Mouse (Mus musculus) right cerebral cortex, postnatal 25 days (tissue): ENCODE results near the gene Txlna.

Experiments
- DNase-seq: peaks from one replicate; pipeline ENCODE4 v3.0.0; 2022

Gene Txlna

DNA sequence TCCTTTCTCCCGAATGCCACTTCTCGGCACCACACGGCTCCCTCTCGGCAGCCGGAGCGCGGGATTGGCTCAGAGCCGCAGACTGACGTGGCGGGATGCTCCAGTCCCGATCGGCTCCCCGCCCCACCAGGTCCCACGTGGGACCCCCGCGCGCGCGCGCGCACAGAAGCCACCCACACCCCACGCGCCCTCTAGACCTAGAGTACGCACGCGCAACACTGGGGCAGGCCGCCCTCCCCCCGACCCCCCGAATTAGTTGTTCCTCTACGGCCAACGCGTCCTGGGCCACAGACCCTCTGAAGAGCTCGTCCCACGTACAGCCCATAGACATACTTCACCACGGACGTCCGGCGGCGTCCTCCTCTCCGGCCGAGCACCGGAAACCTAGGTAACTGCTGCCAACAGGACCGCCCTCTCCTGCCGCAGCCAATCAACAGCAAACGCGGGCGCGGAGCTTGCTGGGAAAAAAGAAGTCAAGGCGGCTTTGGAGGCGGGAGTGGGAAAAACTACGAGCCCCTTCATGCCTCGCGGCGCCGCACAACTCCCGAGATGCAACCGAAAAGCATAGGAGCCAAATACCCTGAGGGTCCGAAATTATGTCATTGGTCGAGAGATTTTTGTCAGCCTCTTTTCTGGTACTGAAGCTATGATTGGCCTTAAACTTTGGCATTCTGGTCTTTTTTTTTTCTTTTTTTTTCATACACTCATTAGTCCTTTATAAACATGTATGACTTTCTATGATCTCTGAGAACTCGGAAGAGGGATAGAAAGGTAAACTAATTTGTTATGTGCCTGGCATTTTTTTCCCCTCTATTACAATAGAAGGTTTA is at the start of gene Txlna:
Txlna (minus strand) TSS at position 428 of the 830 bp plus-strand sequence.
- peak; percentile 96 for DNase-seq

DNA sequence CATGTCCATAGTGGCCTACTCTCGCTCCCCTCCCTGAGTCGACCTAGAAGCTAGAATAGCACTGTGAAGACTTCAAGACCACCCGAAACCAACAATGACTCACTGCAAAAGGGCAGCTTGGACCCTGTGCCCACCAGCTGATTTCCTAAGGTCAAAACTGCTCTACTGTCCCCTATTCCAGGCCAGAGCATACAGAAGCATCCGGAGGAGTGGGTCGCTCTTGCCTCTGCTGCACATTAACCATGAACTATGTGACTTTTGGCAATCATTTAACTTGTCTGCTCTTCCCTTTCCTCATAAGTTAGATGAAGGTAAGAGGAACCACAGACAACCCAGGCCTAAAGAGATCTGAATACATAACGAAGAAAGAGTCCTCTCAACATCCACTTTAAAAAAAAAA is 43.7 kb upstream of the Txlna start:
- no peak for DNase-seq

DNA sequence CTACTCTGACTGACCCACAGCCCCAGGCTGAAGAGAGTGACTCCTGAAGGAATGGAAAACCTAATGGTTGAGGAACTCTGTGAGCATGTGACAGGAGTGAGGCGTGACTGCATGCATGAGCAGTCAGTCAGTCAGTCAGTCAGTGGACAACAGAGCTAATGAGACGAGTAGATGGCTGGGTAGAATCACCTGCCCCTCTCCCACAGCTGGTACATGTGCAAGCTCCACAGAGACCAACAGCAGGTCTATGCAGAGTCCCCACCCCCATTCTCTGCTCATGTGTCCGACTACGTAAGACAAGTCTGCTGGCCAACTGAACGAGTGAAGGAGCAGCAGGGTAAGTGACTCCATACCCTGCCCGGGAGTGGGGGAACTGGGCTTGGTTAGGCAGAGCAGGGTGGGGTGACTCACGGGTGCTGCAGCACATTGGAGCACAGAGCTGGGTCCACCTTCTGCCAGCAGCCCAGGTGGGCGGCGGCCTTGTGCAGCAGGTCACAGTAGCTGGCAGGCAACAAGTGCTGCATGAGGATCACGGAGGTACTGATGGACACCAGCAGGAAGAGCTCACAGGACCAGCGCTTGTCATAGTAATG is 43.1 kb upstream of the Txlna start:
- DNase-seq: no peak

DNA sequence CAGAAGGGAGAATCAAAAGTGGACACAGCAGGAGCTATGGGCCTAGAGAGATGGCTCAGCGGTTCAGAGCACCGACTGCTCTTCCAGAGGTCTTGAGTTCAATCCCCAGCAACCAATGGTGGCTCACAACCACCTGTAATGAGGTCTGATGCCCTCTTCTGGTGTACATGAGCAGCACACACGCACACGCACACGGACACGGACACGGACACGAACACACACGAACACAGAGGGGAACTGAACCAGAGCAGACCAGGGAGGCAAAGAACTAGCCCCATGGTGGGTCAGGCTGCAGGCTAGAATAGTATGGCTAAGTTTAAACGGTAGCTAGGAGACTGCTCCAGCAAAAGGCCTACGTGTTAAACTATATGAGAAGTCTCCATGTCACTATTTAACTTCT is 41.0 kb upstream of the Txlna start:
- no peak for DNase-seq

DNA sequence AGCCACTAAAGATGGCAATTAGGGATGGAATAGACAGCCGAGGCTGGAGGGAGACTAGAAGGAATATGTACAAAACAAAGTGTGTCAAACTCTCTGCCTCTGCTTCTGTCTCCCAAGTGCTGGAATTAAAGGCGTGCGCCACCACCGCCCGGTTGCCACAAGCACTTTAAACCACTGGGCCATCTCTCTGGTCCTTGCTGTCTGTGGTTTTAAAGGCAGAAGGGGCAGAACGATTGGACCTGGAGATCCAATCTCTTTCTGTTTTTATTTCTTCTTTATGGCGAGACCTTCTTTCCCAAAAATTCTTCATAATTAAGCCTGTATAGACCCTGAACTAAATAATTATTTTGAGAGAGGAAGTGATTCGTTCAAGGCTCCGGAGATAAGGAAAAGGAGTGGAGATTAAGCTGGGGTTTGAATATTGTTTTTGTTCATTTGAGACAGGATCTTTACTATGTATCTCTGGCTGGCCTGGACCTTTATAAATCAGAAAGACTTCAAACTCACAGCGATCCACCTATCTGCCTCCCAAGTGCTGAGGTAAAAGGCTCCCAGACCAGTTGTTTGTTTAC is 32.1 kb upstream of the Txlna start:
- no peak for DNase-seq

DNA sequence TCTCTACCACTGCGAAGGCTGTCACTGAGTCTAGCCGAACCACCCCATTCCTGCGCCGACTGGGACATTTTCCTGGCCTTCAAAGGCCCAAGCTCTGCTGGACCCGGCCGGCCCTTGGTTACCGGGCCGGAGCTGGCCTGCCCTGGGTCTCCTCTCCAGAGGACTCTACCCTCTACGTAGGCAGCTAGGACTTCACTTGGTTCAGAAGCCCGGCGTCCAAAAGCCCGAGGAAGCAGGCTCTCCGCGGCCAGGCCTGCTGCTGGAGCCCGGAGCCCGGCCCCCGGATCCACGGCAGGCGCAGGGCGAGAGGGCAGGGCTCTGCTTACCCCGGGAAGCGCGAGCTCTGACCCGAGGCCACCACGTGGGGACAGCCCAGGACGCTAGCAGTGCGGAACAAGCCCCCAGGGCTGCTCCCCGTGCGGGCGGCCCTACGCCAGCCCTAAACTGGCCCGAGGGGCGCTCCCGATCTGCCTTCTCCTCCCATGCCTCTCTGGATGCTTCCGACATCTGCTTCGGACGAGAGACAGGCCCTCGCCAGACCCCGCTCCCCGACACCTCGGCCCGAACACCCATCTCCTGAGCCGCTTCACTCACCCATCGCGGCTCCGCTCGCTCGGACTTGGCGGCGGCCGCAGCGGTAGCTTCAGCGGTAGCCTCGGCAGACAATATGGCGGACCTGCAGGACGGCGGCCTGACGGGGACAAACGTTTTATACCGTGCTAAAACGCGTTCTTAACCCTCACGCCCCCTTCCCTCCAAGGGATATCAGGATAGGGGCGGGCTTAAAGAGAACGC is 31.4 kb upstream of the Txlna start, which contains the start of gene Kpna6:
Kpna6 (minus strand) TSS at position 685 of the 795 bp plus-strand sequence.
- peak; percentile 92 for DNase-seq

DNA sequence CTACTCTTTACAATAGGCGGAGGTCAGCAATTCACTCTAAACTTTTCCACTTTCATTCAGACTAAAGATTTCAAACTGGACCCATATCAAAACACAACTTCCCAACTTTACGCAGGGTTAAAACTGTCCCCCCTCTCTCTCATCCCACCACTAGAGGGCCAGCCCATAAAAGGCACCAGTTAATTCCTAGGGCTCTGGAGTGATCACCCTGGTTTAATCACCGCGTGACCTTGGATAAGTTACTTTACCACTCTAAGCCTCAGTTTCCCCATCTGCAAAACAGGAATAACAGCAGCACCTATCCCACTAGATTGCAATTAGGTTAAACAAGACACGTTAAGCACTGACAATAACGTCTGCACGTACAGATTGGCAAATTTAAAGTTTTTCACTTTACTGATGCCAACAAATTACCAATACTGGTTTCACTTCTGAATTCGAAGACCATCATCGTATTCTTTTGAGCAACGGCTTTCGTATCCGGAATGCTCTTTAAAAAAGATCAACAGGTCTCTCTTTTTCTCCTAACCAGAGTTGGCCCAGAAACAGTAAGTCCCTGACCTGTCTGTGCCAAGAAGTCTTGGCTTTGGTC is 30.7 kb upstream of the Txlna start:
- no peak for DNase-seq

DNA sequence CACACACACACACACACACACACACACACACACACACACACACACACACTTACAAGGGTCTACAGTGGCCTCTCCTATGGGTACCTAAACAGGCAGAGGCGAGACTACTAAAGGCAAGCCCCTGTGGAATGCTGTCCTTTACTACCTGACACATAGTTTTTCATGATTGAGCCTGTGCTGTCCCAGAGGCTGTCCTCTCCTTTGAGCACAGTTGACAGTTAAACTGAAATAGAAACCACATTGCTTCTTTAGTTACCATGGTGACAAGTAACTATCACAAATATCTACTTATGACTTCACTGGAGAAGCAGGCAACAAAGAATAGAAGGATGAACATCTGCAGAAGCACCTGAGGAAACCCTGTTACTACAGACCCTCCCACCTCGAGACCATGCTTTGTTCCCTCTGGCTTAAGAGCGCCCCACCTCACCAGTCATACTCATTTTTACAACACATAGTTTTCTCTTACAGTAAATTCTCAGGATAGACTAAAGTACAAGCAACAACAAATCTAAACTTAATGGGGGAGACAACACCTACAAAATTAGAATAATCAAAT is 21.5 kb upstream of the Txlna start:
- DNase-seq: no peak

DNA sequence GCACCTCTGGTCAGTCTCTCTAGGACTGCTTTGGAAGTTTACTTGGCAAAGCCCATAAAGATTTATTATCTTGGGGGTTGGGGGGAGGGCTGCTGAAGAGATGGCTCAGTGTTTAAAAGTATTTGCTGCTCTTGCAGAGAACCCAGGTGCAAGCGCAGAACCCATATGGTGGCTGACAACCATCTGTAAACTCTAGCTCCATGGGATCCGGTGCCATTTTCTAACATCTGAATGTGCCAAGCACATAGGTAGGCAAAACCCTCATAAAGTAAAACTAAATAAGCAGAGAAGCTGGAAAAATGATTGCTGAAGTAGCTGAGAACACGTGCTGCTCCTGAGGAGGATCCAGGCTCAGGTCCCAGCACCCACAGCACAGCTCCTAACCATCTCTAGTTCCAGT is 20.7 kb upstream of the Txlna start:
- peak; percentile 24 for DNase-seq

DNA sequence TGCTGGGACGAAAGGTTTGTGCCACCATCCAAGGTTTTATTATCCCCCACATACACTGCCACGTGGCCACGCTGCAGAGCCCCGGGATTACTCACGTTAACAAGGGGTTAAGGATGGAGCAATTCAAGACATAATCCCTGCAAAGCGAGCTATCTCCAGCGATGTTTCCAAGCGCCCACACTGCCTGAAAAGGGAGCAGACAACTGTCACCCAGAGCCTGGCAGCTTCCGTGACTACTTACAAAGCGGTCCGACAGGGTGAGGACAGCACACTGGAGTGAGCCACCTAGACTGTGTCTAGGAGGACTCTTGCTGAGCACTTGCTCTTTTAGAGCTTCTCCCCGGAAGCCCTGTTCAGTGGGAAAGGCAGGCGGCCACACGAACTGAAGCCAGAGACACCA is 13.9 kb upstream of the Txlna start:
- no peak for DNase-seq

DNA sequence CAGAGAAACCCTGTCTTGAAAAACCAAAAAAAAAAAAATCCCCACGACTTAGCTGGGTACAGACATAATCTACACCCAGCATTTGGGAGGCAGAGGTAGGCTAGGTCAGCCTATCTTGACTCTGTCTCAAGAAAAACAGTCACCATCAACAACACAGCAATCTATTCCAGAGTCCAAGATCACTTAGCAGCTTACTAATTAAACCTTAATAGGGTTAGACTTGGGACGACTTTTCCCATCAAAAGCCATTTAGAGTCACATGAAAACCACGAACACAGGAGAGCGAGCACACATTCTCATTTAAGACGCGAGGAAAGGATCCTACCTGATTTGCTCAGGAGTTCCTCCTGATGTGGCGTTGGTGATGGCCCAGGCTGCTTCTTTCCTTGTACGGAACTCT is 9.5 kb upstream of the Txlna start:
- DNase-seq: no peak

DNA sequence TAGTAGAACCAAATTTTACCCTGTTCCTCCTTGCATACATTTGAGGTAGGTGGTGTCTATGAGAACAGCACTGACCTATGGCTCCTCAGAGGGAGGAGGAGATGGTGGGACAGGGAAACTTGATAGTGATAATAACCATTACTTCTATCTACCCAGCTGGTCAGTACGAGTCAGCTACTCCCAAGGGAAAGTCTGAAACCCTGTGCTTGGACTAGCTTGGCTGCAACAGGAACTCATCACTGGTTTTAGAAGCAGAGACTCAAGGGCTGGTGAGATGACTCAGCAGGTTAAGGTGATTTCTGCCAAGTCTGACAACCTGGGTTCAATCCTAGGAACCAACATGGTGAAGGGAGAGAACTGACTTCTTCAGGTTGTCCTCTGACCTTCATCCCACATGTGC is 7.8 kb upstream of the Txlna start:
- DNase-seq: no peak

DNA sequence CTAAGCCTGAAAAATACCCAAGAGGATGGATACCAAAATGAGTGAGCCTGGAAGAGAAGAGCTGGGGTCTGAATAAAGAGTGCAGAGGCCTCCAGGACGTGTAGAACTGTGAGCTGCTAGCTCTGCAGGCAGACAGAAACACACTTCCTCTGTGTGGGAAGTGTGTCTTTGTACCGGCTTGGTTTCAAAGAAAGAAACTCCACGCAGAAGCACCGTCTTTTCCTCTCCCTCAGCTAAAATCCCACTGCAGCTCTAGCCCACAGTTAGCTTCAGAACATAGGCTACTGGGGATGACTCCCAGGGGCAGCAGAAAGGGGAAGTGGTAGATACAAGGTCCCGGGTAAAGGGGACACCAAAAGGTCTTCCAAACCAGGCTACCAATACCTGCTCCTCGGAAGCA is 4.3 kb upstream of the Txlna start:
- DNase-seq: no peak

DNA sequence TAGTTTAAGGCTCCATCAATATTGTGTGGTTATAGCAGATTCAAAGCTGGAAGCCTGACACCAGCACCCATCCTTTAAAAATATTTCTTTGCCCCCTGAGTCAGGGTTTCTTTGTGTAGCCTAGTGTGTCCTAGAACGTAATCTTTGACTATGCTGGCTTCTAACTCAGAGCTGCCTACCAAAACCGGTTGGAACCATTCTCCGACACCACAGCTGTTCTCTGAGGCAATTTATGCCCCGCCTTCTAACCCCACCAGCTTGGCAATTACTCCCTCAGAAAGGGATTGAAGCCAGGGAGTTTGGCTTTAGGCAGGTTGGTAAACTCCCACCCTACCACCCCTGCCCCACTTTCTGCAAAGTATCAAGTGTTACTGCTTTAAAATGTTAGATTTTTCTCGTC is 891 bp upstream of the Txlna start:
- no peak for DNase-seq

DNA sequence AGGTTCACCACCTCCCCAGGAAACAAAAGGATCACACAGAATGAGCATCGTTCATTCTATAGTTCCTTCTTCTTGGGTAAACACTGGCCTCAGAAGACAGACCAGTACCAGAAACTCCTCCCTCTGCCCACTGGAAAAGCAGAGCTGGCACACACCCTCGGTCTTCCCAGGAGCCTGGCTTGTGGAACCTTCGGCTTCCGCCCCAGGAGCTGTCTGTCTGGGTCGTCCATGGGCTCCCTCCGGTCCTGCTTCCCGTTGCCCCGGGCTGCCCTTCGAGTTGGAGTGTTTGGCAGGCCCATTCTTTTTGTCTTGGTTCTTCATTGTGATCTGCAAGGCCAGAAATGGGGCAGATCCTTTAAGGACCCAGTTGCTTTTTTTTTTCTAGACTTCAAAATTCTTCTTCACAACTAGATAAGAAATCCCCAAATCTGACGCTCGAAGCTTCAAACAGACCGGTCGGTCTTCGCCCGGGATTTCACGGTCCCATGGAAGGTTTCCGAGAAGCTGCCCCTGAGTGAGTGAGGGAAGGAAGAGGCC is 696 bp downstream of the Txlna start:
- DNase-seq: no peak

DNA sequence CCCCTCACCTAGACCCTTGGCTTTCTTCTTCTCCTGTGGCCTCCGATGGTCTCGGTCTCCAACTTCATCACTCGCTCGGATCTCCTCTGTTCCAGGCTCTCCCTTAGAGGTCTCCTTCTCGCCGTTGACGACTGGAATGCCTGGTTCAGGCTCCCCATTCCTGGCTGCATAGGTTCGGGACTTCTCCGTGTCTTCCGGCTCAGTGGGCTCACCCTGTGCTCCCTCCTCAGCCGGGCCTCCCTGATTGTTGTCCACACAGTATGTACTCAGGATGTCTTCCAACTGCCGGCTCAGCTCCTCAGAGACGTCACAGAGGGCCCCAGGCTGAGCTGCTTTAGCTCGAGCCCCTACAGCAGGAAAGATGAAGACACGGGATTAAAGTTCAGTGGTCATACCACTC is 1.6 kb downstream of the Txlna start:
- no peak for DNase-seq

DNA sequence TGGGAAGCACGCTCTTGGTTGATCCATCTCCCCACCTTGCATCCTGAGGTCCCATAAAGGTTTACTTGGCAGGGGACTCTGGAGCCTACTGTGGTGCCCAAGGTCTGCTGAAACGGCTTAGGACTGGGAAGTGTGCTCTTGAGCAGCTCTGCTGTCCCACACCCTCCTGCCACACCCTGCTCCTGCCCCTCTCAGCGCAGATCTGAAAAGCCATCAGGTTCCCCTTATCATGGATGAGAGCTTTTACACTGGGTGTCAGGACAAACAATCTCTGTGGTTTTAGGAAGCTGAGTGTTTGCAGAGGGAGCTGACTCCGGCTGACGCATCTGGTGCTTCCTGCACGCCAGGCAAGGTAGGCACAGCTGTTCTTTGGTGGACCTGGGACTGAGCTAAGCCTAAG is 7.0 kb downstream of the Txlna start:
- no peak for DNase-seq

DNA sequence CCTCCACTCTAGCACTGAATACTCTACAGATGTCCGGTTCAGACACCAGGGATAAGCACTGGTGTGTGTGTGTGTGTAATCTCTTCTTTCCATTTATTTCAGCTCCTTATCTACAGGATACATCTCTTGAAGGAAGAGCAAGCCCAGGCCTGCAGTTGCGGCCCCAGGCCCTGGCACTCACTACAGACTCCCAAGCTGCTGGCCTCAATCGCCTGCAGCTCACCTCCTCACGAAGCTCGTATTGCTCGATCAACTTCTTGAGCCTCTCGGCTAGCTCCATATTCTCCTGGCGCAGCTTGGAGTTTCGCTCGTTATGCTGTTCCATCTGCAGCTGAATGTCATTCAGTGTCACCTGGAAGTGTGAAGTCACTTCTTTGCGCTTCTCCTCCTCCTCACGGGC is 9.0 kb downstream of the Txlna start:
- no peak for DNase-seq

DNA sequence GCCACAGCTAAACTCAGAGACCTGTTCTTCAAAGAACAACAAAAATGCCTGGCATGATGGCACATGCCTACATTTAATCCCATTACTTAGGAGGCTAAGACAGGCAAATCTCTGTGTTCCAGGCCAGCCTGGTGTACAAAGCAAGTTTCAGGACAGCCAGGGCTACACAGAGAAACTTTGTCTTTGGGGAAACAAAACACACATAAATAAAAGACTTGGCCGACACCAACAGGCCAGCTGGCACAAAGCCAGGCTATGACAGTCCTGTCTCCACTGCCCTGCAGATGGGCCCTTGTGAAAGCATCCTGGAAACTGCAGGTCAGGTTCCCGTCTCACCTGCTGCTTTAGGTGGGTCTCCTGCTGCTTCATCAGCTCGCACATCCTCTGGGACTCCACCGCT is 9.9 kb downstream of the Txlna start:
- DNase-seq: no peak

DNA sequence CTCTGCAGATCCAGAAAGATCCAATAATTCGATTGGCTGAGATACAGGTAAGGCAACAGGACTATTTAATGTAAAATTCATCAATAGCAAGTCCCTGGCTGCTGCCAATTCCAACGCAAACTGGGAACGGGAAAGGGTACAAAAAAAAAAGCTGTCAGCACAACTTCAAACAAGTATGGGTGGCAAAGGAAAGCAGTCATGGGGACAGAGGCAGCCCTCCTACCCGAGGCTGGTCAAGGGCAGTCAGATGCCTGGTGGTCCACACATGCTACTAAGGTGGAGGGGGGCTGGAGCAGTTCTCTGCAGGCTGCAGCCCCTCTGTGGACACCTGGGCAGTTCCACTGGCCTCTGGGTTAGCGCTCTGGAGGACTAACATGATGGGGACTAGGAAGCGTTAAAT is 14.8 kb downstream of the Txlna start:
- no peak for DNase-seq

DNA sequence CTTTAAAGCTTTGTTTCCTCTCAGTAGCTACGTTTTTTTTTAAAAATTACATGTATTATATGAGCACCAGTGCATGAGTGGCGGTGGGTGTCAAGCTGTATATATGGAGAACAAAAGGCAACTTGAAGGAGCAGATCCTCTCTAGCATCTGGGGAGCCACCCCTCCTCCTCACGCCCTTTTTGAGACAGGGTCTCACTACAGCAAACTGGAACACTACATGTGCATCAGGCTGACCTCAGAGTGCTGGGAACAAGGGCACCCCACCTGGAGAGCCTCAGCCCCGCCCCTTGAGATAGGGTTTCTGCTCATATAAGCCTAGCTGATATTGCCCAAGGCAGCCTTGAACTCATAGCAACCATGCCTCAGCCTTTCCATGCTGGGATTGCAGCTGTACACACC is 15.4 kb downstream of the Txlna start:
- DNase-seq: no peak

DNA sequence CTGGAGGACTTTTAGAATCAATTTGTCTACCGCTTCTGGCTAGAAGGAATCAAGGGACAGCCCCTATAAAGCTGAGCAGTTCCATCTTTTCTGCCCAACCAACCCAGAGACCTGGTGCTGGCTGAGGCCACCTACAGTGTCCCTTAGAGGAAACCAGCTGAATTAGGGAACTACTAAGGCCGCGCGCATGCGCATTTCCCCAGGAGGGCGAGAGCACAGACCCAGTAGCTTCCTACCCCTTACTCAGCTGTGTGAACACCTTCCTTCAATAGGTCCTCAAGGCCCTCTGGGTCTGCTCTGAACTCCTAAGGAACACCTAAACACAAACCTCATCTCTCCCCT is 15.9 kb downstream of the Txlna start:
- DNase-seq: no peak
